Mouse (Mus musculus): Measurements from ENCODE around the gene Cbx8. TPM values are rescaled to one million over a fixed set of nuclear protein-coding genes. Genes with fewer than 3 reads are reported as not detected.

Cbx8 gene
- total RNA-seq, 2 experiments from 2014 or later: 1.4 to 1.8 TPM

GRCm38 (mm10) chr11:119034635-119035034, 6.1 kb downstream of the Cbx8 start:
- no peak for DNase-seq

GRCm38 (mm10) chr11:119033874-119034558, 6.8 kb downstream of the Cbx8 start:
- DNase-seq: peak; percentile 63

- peak; percentile 39 for DNase-seq
These were observed 14.6 kb downstream of the Cbx8 start for GRCm38 (mm10) chr11:119026203-119026602.

- no peak for DNase-seq
These were observed 16.5 kb downstream of the Cbx8 start for GRCm38 (mm10) chr11:119024260-119024659.

- DNase-seq: no peak
These were observed 17.2 kb downstream of the Cbx8 start for GRCm38 (mm10) chr11:119023616-119023980.

- peak; percentile 86 for DNase-seq
These were observed 17.7 kb downstream of the Cbx8 start, which contains the start of gene Cbx2 for GRCm38 (mm10) chr11:119022895-119023615. Gene Cbx2 (plus strand): TSS chr11:119022962.

- DNase-seq: no peak
These were observed 18.5 kb downstream of the Cbx8 start for GRCm38 (mm10) chr11:119022068-119022894.

GRCm38 (mm10) chr11:119021180-119021579, 19.6 kb downstream of the Cbx8 start:
- DNase-seq: no peak

- no peak for DNase-seq
These were observed 23.3 kb downstream of the Cbx8 start for GRCm38 (mm10) chr11:119017506-119017905.

- no peak for DNase-seq
These were observed 26.3 kb downstream of the Cbx8 start for GRCm38 (mm10) chr11:119014455-119014854.

- no peak for DNase-seq
These were observed 33.0 kb downstream of the Cbx8 start for GRCm38 (mm10) chr11:119007461-119008456.

- no peak for DNase-seq
These were observed 34.3 kb downstream of the Cbx8 start for GRCm38 (mm10) chr11:119006462-119006861.

- DNase-seq: no peak
These were observed 35.1 kb downstream of the Cbx8 start for GRCm38 (mm10) chr11:119005547-119006275.

GRCm38 (mm10) chr11:119001493-119002128, 39.2 kb downstream of the Cbx8 start:
- no peak for DNase-seq

- DNase-seq: no peak
These were observed 39.9 kb downstream of the Cbx8 start for GRCm38 (mm10) chr11:119000877-119001276.

- no peak for DNase-seq
These were observed 41.4 kb downstream of the Cbx8 start for GRCm38 (mm10) chr11:118999361-118999804.

GRCm38 (mm10) chr11:118998540-118999265, 42.1 kb downstream of the Cbx8 start:
- DNase-seq: peak; percentile 53

- DNase-seq: no peak
These were observed 43.6 kb downstream of the Cbx8 start for GRCm38 (mm10) chr11:118997182-118997581.

GRCm38 (mm10) chr11:118995448-118995847, 45.3 kb downstream of the Cbx8 start:
- DNase-seq: no peak

All from gastrocnemius, postnatal 25 days (tissue).